Mouse (Mus musculus) megakaryocyte, embryonic 14.5 days (primary cell): ENCODE data around the gene Gimap5.

ENCODE experiments used
- FLI1 ChIP-seq: IDR thresholded peaks from 2 replicates; pipeline ENCODE4 v1.6.1; 2012; ENCODE audit warnings: low read length, inconsistent platforms, mixed read lengths
- GATA1 ChIP-seq: IDR thresholded peaks from 3 replicates; pipeline ENCODE4 v1.6.1; 2012; ENCODE audit warnings: mixed read lengths, low read length, inconsistent platforms, borderline replicate concordance

DNA sequence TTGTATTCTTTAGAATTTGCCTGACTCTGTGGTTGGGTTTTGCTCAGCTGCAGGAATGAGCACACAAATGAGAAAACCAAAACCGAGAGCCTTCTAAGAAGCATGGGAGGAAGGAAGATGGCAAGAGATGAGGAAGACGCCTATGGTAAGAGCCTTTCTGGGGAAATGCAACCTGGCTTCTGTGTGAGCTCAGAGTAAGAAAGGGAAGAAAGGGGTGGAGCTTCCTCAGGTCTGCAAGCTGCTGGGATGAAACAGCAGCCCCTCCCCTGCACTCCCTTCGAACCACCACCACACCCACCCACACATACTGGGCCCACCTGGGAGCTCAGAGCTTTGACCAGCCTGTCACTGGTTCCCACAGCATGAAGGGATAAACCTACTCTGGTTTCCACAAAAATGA, 4.7 kb upstream of the Gimap5 start:
- no peak for TF ChIP-seq GATA1
- no peak for TF ChIP-seq FLI1
